Mouse (Mus musculus) cerebellum, adult 2 months (tissue): ENCODE results near the gene Rabep1. TPM values are rescaled to one million over a fixed set of nuclear protein-coding genes. Genes with fewer than 3 reads are reported as not detected.
"Not testable (repeated sequence)": the region's sequence is repeated elsewhere in the genome, so short reads cannot be mapped to it uniquely, and the experiment has no call there.

Experiments used
- DNase-seq, 2 experiments: peaks; one replicate each; pipeline ENCODE4 v3.0.0; 2021
- H3K27ac ChIP-seq: fragments of 200-500 bp; 2 replicates; pipeline ENCODE4 v1.5.1; 2012; ENCODE audit warnings: low read length, control low read depth, inconsistent platforms; ENCODE audit not compliant: insufficient read depth
- H3K27me3 ChIP-seq: fragments of 200-500 bp; 2 replicates; pipeline ENCODE4 v1.6.1; 2012; ENCODE audit warnings: inconsistent platforms, mild to moderate bottlenecking, low read length, moderate library complexity; ENCODE audit not compliant: control insufficient read depth, insufficient read depth
- H3K4me1 ChIP-seq: fragments of 200-500 bp; 2 replicates; pipeline ENCODE4 v1.6.1; 2011; ENCODE audit warnings: low read length; ENCODE audit not compliant: control insufficient read depth, insufficient read depth
- H3K4me3 ChIP-seq: fragments of 200-500 bp; replicated peaks from 2 replicates; pipeline ENCODE3; 2011; ENCODE audit warnings: mild to moderate bottlenecking, low read depth, low read length, control low read depth; ENCODE audit not compliant: insufficient read depth
- CTCF ChIP-seq: fragments of 200-500 bp; IDR thresholded peaks from 2 replicates; pipeline ENCODE4 v1.5.1; 2011; ENCODE audit warnings: low read depth, mild to moderate bottlenecking, control low read depth, low read length, moderate library complexity, borderline replicate concordance; ENCODE audit not compliant: insufficient read depth
- POLR2A ChIP-seq: fragments of 200-500 bp; IDR thresholded peaks from 2 replicates; pipeline ENCODE4 v1.6.1; 2011; ENCODE audit warnings: low read length, control low read depth, borderline replicate concordance; ENCODE audit not compliant: insufficient read depth
- WGBS: fragments of 180-500 bp; shearing (Covaris S2); methylation state at CpG from one replicate; pipeline ENCODE4 v1.1.7; 2018; 5-methylcytosine and 5-hydroxymethylcytosine counted together
- polyA plus RNA-seq: library from polyadenylated mRNA; depleted of rRNA; stranded (reverse); fragments of >200 nt; gene quantifications from 2 replicates; pipeline ENCODE4 v1.2.3, GENCODE M21; 2012

Gene Rabep1
- polyA plus RNA-seq, 1 experiment: 35.9 TPM

DNA sequence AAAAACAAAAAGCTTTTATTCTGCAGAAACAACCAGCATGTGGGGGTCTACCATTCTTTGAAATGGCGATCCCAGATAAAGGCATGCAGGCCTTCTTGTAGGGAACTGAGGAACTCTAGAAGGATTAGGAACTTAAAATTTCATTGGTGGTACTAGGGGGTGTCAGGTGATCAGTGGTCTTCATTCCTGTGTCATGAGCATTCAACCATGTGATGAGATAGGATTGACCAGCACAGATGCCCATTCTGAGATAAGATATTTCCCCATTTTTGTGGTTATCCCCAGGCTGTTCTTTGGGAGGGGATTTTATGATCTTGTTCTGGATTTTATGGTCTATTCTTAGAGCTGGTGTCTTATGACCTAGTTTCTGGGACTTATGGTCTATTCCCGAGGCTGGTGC is 46.1 kb downstream of the Rabep1 start:
- H3K4me3 ChIP-seq: no peak overlapping the region
- no peak overlapping the region for H3K27ac ChIP-seq
- no peaks in the 10 kb centered on the region for H3K4me1 ChIP-seq
- TF ChIP-seq POLR2A (no peak), CTCF (no peak)
- WGBS: 84% methylated on average over 2 of the region's 2 CpGs
- no peak for DNase-seq
- H3K27me3 ChIP-seq: no peaks in the 10 kb centered on the region

DNA sequence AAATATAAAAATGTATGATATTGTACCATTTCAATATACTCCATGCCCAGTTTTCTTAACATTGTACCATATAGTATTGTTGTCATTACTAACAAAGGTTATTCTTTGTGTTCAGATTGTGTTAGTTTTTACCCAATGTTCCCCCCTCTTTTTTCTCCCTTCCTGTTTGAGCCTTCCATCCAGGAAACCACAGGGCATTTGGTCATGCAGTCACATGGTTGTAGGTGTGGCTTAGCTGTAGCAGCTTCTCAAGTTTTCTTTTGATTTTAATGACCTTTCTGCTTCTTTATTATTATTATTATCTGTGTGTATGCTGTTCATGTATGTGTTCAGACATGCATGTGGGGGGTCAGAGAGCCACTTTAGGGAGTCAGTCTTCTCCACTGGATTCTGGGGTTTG is 47.0 kb downstream of the Rabep1 start:
- Histone ChIP-seq H3K4me1 (no peaks in the 10 kb centered on the region), H3K4me3 (no peak overlapping the region), H3K27ac (no peak overlapping the region), H3K27me3 (no peaks in the 10 kb centered on the region)
- DNase-seq: no peak
- TF ChIP-seq CTCF (no peak), POLR2A (no peak)

- Histone ChIP-seq H3K27me3 (no peaks in the 10 kb centered on the region), H3K4me1 (no peaks in the 10 kb centered on the region), H3K4me3 (no peak overlapping the region), H3K27ac (no peak overlapping the region)
- WGBS: 94% methylated on average over 3 of the region's 3 CpGs
- no peak for DNase-seq
- no peak for TF ChIP-seq CTCF
- no peak for TF ChIP-seq POLR2A
These were observed 53.1 kb downstream of the Rabep1 start for GRCm38 (mm10) chr11:70897680-70898079.

DNA sequence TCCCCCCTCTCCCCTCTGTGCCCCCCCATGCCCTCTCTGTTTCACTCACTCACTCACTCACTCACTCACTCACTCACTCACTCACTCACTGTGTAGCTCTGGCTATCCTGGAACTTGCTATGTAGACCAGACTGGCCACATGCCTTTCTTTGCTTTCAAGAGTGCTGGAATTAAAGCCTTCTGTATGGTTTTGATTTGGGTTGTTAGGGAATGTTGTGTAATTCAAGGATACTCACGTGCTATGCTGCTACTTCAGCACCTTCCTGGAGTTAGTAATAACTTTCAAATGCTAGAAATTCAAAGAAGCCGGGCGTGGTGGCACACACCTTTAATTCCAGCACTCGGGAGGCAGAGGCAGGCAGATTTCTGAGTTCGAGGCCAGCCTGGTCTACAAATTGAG is 53.6 kb downstream of the Rabep1 start:
- H3K27ac ChIP-seq, H3K4me3 ChIP-seq, H3K4me1 ChIP-seq, DNase-seq, H3K27me3 ChIP-seq: not testable (repeated sequence)
- 98% methylated on average over 5 of the region's 5 CpGs for WGBS

DNA sequence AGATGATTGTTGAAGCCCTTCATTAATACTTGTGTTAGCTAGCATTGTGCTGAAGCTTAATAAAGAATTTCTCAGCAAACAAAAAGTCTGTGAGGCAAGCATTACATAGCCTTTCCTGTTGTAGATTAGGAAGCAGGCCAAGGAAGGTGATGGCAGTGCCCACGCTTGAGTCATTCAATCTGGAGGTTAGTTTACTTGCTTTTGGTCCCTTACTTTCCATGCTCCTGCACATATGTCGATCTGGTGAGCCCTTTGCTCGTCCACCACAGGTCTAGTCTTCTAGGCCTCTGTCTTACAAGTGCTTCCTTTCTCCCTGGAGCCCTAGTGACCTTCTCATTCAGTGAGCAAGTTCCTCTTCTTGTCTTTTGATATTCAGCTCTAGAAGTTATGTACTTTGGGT is 62.1 kb downstream of the Rabep1 start:
- Histone ChIP-seq H3K4me3 (no peak overlapping the region), H3K27me3 (no peaks in the 10 kb centered on the region), H3K27ac (no peak overlapping the region), H3K4me1 (no peaks in the 10 kb centered on the region)
- 67% methylated on average over 3 of the region's 3 CpGs for WGBS
- peak in 1 of 2 experiments; percentile 12 for DNase-seq
- TF ChIP-seq CTCF: no peak
- no peak for TF ChIP-seq POLR2A

GRCm38 (mm10) chr11:70911323-70911722 is 66.7 kb downstream of the Rabep1 start:
- no peaks in the 10 kb centered on the region for H3K27me3 ChIP-seq
- no peak for DNase-seq
- H3K4me3 ChIP-seq: no peak overlapping the region
- WGBS: 97% methylated on average over 3 of the region's 3 CpGs
- H3K27ac ChIP-seq: no peak overlapping the region
- no peaks in the 10 kb centered on the region for H3K4me1 ChIP-seq
- no peak for TF ChIP-seq CTCF
- no peak for TF ChIP-seq POLR2A

DNA sequence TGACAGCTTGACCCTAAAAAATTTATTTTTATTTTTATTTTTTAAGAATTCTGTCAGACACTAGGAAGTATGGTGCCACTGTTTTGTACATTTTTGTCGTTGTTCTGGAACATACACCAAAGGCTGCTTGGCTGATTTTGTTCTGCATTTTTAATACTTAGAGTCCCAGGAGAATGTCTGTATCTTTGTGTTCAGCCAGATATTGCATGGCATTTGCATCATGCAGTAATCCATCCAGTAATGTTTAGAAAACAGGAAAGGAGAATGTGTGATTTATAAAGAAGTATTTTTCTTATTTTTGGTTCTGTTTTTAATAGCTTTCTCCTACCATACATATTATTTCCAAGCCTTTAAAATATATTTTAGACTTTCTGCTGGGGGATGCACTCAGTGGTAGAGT is 67.3 kb downstream of the Rabep1 start:
- H3K27me3 ChIP-seq: no peaks in the 10 kb centered on the region
- WGBS: 80% methylated on average over 1 of the region's 1 CpGs
- DNase-seq: no peak
- no peaks in the 10 kb centered on the region for H3K4me1 ChIP-seq
- no peak for TF ChIP-seq POLR2A
- TF ChIP-seq CTCF: no peak
- H3K4me3 ChIP-seq: no peak overlapping the region
- H3K27ac ChIP-seq: no peak overlapping the region

- Histone ChIP-seq H3K27me3 (no peaks in the 10 kb centered on the region), H3K4me1 (no peaks in the 10 kb centered on the region), H3K27ac (no peak overlapping the region), H3K4me3 (no peak overlapping the region)
- WGBS: 75% methylated on average over 2 of the region's 2 CpGs
- no peak for DNase-seq
- TF ChIP-seq POLR2A (no peak), CTCF (no peak)
These were observed 73.3 kb downstream of the Rabep1 start for GRCm38 (mm10) chr11:70917896-70918295.

GRCm38 (mm10) chr11:70919524-70919923 is 74.9 kb downstream of the Rabep1 start:
- no peaks in the 10 kb centered on the region for H3K27me3 ChIP-seq
- WGBS: 95% methylated on average over 4 of the region's 4 CpGs
- H3K4me1 ChIP-seq: no peaks in the 10 kb centered on the region
- no peak for DNase-seq
- H3K27ac ChIP-seq: no peak overlapping the region
- TF ChIP-seq POLR2A: no peak
- TF ChIP-seq CTCF: no peak
- H3K4me3 ChIP-seq: no peak overlapping the region
